Mouse (Mus musculus) heart, adult 18-20 months (tissue): ENCODE results near the gene Ermard. TPM values are rescaled to one million over a fixed set of nuclear protein-coding genes. Genes with fewer than 3 reads are reported as not detected.

Source experiments
- DNase-seq, 2 experiments: peaks; one replicate each; pipeline ENCODE4 v3.0.0; 2021 to 2022; ENCODE audit warnings: mixed read lengths in 1 of 2
- total RNA-seq, 2 experiments: library from RNA; stranded (reverse); gene quantifications; 2 replicates each; pipeline ENCODE4 v1.2.3; 2021

The Ermard gene
- total RNA-seq, 2 experiments from 2014 or later = 16.0 to 25.5 TPM

- DNase-seq = no peak
Measured at GRCm38 (mm10) chr17:15059646-15060045, 18.6 kb downstream of the Ermard start.

GRCm38 (mm10) chr17:15060356-15060755, 19.3 kb downstream of the Ermard start:
- DNase-seq = no peak

- peak; percentile 75 to 83 for DNase-seq
Measured at GRCm38 (mm10) chr17:15065391-15066024, 24.5 kb downstream of the Ermard start.

- no peak for DNase-seq
Measured at GRCm38 (mm10) chr17:15066066-15066465, 25.1 kb downstream of the Ermard start.

- no peak for DNase-seq
Measured at GRCm38 (mm10) chr17:15066911-15067310, 25.9 kb downstream of the Ermard start.

- DNase-seq = peak in 1 of 2 experiments; percentile 9
Measured at GRCm38 (mm10) chr17:15068040-15068792, 27.2 kb downstream of the Ermard start.

GRCm38 (mm10) chr17:15069124-15069523, 28.1 kb downstream of the Ermard start:
- DNase-seq = peak in 1 of 2 experiments; percentile 41

GRCm38 (mm10) chr17:15072211-15072610, 31.2 kb downstream of the Ermard start:
- DNase-seq = no peak

GRCm38 (mm10) chr17:15075033-15075432, 34.0 kb downstream of the Ermard start:
- DNase-seq = no peak

GRCm38 (mm10) chr17:15077536-15077935, 36.5 kb downstream of the Ermard start:
- DNase-seq = no peak

- no peak for DNase-seq
Measured at GRCm38 (mm10) chr17:15084226-15084848, 43.3 kb downstream of the Ermard start.

GRCm38 (mm10) chr17:15085006-15085405, 44.0 kb downstream of the Ermard start:
- DNase-seq = no peak

- no peak for DNase-seq
Measured at GRCm38 (mm10) chr17:15088166-15088565, 47.2 kb downstream of the Ermard start.

GRCm38 (mm10) chr17:15088591-15089001, 47.6 kb downstream of the Ermard start:
- no peak for DNase-seq

- DNase-seq = no peak
Measured at GRCm38 (mm10) chr17:15091739-15092138, 50.7 kb downstream of the Ermard start.

- no peak for DNase-seq
Measured at GRCm38 (mm10) chr17:15093523-15093922, 52.5 kb downstream of the Ermard start.

GRCm38 (mm10) chr17:15096853-15097252, 55.8 kb downstream of the Ermard start:
- peak; percentile 6 to 23 for DNase-seq

- DNase-seq = no peak
Measured at GRCm38 (mm10) chr17:15098677-15099076, 57.7 kb downstream of the Ermard start.

GRCm38 (mm10) chr17:15101355-15101754, 60.3 kb downstream of the Ermard start:
- DNase-seq = no peak

- no peak for DNase-seq
Measured at GRCm38 (mm10) chr17:15107143-15107649, 66.2 kb downstream of the Ermard start.

- DNase-seq = no peak
Measured at GRCm38 (mm10) chr17:15108473-15109441, 67.7 kb downstream of the Ermard start.

GRCm38 (mm10) chr17:15115550-15115949, 74.5 kb downstream of the Ermard start:
- no peak for DNase-seq
